Mouse (Mus musculus) retina, adult 2 months (tissue): ENCODE results near the gene Commd4.
"Not testable (repeated sequence)": the region's sequence is repeated elsewhere in the genome, so short reads cannot be mapped to it uniquely, and the experiment has no call there.

Experiments used
- DNase-seq: peaks from one replicate; pipeline ENCODE4 v3.0.0-alpha.2; 2012; ENCODE audit warnings: low read depth, low spot score

The Commd4 gene

GRCm38 (mm10) chr9:57158013-57158470 lies at the start of gene Commd4:
Gene Commd4, minus strand, starts transcription at chr9:57158331.
- DNase-seq, result peak; percentile 94

GRCm38 (mm10) chr9:57206896-57207295 lies 48.8 kb upstream of the Commd4 start:
- DNase-seq, result no peak

- DNase-seq, result not testable (repeated sequence)
Observed at GRCm38 (mm10) chr9:57203571-57203970, 45.4 kb upstream of the Commd4 start.

- no peak for DNase-seq
Observed at GRCm38 (mm10) chr9:57202981-57203380, 44.9 kb upstream of the Commd4 start.

- no peak for DNase-seq
Observed at GRCm38 (mm10) chr9:57197414-57197813, 39.3 kb upstream of the Commd4 start.

GRCm38 (mm10) chr9:57196708-57197107 lies 38.6 kb upstream of the Commd4 start:
- DNase-seq, result no peak

GRCm38 (mm10) chr9:57168411-57168810 lies 10.3 kb upstream of the Commd4 start:
- no peak for DNase-seq

GRCm38 (mm10) chr9:57166173-57166572 lies 8.0 kb upstream of the Commd4 start:
- DNase-seq, result no peak

- no peak for DNase-seq
Observed at GRCm38 (mm10) chr9:57163137-57163536, 5.0 kb upstream of the Commd4 start.

GRCm38 (mm10) chr9:57162496-57162895 lies 4.4 kb upstream of the Commd4 start:
- DNase-seq, result no peak

- no peak for DNase-seq
Observed at GRCm38 (mm10) chr9:57158506-57158905, 375 bp upstream of the Commd4 start.

- DNase-seq, result no peak
Observed at GRCm38 (mm10) chr9:57157499-57157898, 632 bp downstream of the Commd4 start.

- no peak for DNase-seq
Observed at GRCm38 (mm10) chr9:57156823-57157222, 1.3 kb downstream of the Commd4 start.

GRCm38 (mm10) chr9:57156383-57156782 lies 1.7 kb downstream of the Commd4 start:
- no peak for DNase-seq

- DNase-seq, result no peak
Observed at GRCm38 (mm10) chr9:57152331-57152730, 5.8 kb downstream of the Commd4 start.

GRCm38 (mm10) chr9:57150192-57150591 lies 7.9 kb downstream of the Commd4 start:
- DNase-seq, result no peak

- DNase-seq, result no peak
Observed at GRCm38 (mm10) chr9:57149021-57149420, 9.1 kb downstream of the Commd4 start.

GRCm38 (mm10) chr9:57148144-57148878 lies 9.8 kb downstream of the Commd4 start, which contains the start of gene Neil1:
Gene Neil1, minus strand, starts transcription at chr9:57148305.
- DNase-seq, result peak; percentile 69

GRCm38 (mm10) chr9:57147205-57148143 lies 10.7 kb downstream of the Commd4 start:
- no peak for DNase-seq

GRCm38 (mm10) chr9:57146451-57147066 lies 11.6 kb downstream of the Commd4 start:
- no peak for DNase-seq

GRCm38 (mm10) chr9:57144830-57145229 lies 13.3 kb downstream of the Commd4 start:
- no peak for DNase-seq

- DNase-seq, result no peak
Observed at GRCm38 (mm10) chr9:57143212-57143611, 14.9 kb downstream of the Commd4 start.
